Mouse (Mus musculus): Measurements from ENCODE around the gene Raver2. TPM values are rescaled to one million over a fixed set of nuclear protein-coding genes. Genes with fewer than 3 reads are reported as not detected.
"Not testable (repeated sequence)": the region's sequence is repeated elsewhere in the genome, so short reads cannot be mapped to it uniquely, and the experiment has no call there.

Raver2 gene
- polyA plus RNA-seq, 1 experiment from 2014 or later, result 6.2 TPM

DNA sequence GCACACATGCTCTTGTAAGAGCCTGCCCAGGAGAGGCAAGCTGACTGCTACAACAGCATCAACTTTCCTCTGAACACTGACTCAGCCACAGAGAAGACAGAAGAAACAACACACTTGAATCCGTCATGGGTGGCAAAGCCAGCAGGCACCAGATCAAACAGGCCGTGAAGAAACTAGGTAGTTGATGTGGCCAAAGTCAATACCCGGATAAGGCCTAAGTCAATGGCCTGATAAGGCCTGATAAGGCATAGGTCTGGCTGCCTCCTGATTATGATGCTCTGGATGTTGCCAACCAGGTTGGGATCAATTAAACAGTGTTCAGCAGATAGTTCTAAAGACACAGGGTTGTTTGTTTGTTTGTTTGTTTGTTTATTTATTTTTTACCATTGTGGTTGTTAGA, 17.3 kb downstream of the Raver2 start:
- Histone ChIP-seq H3K9ac (no peak overlapping the region), H3K9me3 (ENCODE audit: control insufficient read depth, low read length) (no peaks in the 10 kb centered on the region), H3K4me3 (replicated peaks; ENCODE audit: low read length) (no peak overlapping the region), H3K36me3 (replicated peaks; ENCODE audit: control insufficient read depth, insufficient read depth) (no peaks in the 10 kb centered on the region), H3K27me3 (ENCODE audit: control insufficient read depth, insufficient read depth, low read length) (no peaks in the 10 kb centered on the region), H3K4me1 (replicated peaks; ENCODE audit: control insufficient read depth, insufficient read depth, low read length) (0 out of 2 replicates have a peak, but pooled peaks cover 6% of the 10 kb centered on the region), H3K4me2 (replicated peaks) (no peak overlapping the region), H3K27ac (no peak overlapping the region)
- no peak for ATAC-seq (ENCODE audit: low FRiP score)
- no peak for DNase-seq (ENCODE audit: low spot score)
- WGBS, result 95% methylated on average over 3 of the region's 3 CpGs

DNA sequence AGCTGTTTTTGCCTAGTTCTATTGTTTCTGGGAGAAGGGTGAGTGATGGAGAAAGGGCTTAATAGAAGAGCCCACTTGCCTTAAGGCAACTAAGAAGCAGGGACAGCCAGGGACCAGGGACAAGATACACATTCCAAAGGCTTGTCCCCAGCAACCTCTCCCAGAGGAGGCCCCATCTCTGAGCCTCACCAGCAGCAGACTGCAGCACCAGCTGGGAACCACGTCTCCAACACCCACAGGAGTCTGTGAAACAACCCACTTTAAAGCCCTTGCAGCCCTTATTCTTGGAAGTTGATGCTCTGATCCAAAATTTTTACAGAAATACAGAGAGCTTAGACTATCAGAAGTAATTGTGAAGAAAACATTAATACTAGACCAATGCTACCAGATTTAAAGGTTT, 18.9 kb downstream of the Raver2 start:
- H3K27me3 ChIP-seq (ENCODE audit: control insufficient read depth, insufficient read depth, low read length), result no peaks in the 10 kb centered on the region
- H3K27ac ChIP-seq, result no peak overlapping the region
- H3K36me3 ChIP-seq (replicated peaks; ENCODE audit: control insufficient read depth, insufficient read depth), result no peaks in the 10 kb centered on the region
- no peak overlapping the region for H3K4me3 ChIP-seq (replicated peaks; ENCODE audit: low read length)
- DNase-seq (ENCODE audit: low spot score) (no peak), ATAC-seq (ENCODE audit: low FRiP score) (no peak)
- H3K4me1 ChIP-seq (replicated peaks; ENCODE audit: control insufficient read depth, insufficient read depth, low read length), result 0 out of 2 replicates have a peak, but pooled peaks cover 1% of the 10 kb centered on the region
- H3K9ac ChIP-seq, result no peak overlapping the region
- H3K9me3 ChIP-seq (ENCODE audit: control insufficient read depth, low read length), result no peaks in the 10 kb centered on the region
- H3K4me2 ChIP-seq (replicated peaks), result no peak overlapping the region
- WGBS, result 27% methylated on average over 1 of the region's 1 CpGs

DNA sequence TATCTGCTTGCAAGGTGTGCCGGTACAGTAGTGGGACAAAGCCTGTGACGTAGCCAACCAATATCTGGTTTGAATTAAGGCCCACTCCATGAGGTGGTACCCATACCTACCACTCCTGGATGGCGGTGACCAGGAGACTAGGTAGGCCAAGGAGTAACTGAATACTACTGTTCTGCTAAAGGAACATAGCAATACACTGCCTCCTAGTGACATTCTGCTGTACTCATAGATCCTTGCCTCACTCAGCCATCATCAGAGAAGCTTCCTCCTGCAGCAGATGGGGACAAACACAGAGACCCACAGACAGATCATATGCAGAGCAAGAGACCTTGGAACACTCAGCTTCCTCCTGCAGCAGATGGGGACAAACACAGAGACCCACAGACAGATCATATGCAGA, 21.8 kb downstream of the Raver2 start:
- not testable (repeated sequence) for ATAC-seq (ENCODE audit: low FRiP score); H3K27ac ChIP-seq; H3K27me3 ChIP-seq (ENCODE audit: control insufficient read depth, insufficient read depth, low read length); H3K4me2 ChIP-seq (replicated peaks); H3K9ac ChIP-seq; H3K4me1 ChIP-seq (replicated peaks; ENCODE audit: control insufficient read depth, insufficient read depth, low read length); H3K9me3 ChIP-seq (ENCODE audit: control insufficient read depth, low read length); H3K36me3 ChIP-seq (replicated peaks; ENCODE audit: control insufficient read depth, insufficient read depth); DNase-seq (ENCODE audit: low spot score); H3K4me3 ChIP-seq (replicated peaks; ENCODE audit: low read length)
- 97% methylated on average over 3 of the region's 3 CpGs for WGBS

DNA sequence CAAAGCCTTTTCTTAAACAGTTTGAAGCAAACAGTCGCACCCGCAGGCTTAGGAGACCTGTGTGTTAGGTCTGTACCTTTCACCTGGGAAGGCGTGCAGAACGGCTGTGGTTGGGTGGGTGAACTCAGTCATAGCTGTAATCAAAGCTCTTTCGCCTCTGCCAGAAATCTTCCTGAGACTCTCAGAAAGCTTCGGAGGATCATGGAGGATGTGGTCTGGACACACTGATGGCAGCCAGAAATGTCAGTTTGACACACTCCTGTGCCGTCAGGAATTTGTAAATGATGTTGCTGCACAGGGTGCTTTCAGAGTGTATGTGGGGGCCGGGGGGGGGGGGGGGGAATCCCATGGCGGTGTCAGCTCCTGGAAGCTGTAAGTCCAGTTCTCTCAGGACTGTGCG, 24.5 kb downstream of the Raver2 start:
- no peaks in the 10 kb centered on the region for H3K36me3 ChIP-seq (replicated peaks; ENCODE audit: control insufficient read depth, insufficient read depth)
- WGBS, result 76% methylated on average over 10 of the region's 10 CpGs
- DNase-seq (ENCODE audit: low spot score) (no peak), ATAC-seq (ENCODE audit: low FRiP score) (no peak)
- H3K4me3 ChIP-seq (replicated peaks; ENCODE audit: low read length), result no peak overlapping the region
- H3K9ac ChIP-seq, result no peak overlapping the region
- no peaks in the 10 kb centered on the region for H3K9me3 ChIP-seq (ENCODE audit: control insufficient read depth, low read length)
- no peaks in the 10 kb centered on the region for H3K4me1 ChIP-seq (replicated peaks; ENCODE audit: control insufficient read depth, insufficient read depth, low read length)
- no peak overlapping the region for H3K27ac ChIP-seq
- H3K4me2 ChIP-seq (replicated peaks), result no peak overlapping the region
- no peaks in the 10 kb centered on the region for H3K27me3 ChIP-seq (ENCODE audit: control insufficient read depth, insufficient read depth, low read length)

DNA sequence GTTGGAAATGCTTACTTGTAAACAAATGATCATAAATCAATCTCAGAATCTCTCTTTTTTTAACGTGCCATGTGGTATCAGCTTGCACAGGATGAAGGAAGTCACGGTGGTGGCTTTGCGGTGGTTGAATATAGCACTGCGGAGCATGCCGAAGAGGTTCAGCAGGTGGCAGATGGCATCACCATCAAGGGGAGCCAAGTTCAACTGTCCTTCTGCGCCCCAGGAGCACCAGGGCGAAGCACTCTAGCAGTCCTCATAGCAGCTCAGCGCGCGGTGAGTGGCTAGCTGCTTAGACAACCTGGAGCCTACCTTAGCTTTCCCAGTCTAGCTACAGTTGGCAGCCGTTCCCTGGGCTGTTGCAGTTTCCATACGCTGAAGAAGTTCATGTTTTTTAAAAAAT, 38.3 kb downstream of the Raver2 start:
- ATAC-seq (ENCODE audit: low FRiP score) (no peak), DNase-seq (ENCODE audit: low spot score) (no peak)
- 92% methylated on average over 12 of the region's 12 CpGs for WGBS
- H3K27me3 ChIP-seq (ENCODE audit: control insufficient read depth, insufficient read depth, low read length), result no peaks in the 10 kb centered on the region
- no peak overlapping the region for H3K9ac ChIP-seq
- H3K4me1 ChIP-seq (replicated peaks; ENCODE audit: control insufficient read depth, insufficient read depth, low read length), result no peaks in the 10 kb centered on the region
- peaks cover 20% of the 10 kb centered on the region for H3K9me3 ChIP-seq (ENCODE audit: control insufficient read depth, low read length)
- H3K4me3 ChIP-seq (replicated peaks; ENCODE audit: low read length), result no peak overlapping the region
- peaks cover 22% of the 10 kb centered on the region; the same call in 1 of the 2 replicates for H3K36me3 ChIP-seq (replicated peaks; ENCODE audit: control insufficient read depth, insufficient read depth)
- H3K4me2 ChIP-seq (replicated peaks), result no peak overlapping the region
- H3K27ac ChIP-seq, result no peak overlapping the region

DNA sequence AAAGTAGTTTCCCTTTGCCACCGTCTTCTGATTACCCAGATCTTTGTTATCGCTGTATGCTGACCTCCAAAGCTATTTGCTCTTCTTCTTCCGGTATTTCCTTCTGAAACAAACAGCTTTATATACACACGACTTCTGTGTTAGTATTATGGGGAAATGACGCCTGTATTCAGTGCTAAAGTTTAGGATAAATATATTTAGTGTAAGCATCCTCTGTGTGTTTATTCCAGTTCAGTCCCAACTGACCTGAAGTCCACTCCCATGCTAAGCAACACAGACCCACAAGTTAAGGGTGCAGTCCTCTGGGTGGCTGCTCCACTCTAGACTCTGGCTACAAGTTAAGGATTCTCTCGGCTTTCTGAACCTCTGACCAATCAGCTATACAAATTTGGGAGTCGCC, 52.2 kb downstream of the Raver2 start:
- Histone ChIP-seq H3K9me3 (ENCODE audit: control insufficient read depth, low read length) (no peaks in the 10 kb centered on the region), H3K27ac (no peak overlapping the region), H3K4me1 (replicated peaks; ENCODE audit: control insufficient read depth, insufficient read depth, low read length) (no peaks in the 10 kb centered on the region), H3K4me2 (replicated peaks) (no peak overlapping the region), H3K4me3 (replicated peaks; ENCODE audit: low read length) (no peak overlapping the region), H3K27me3 (ENCODE audit: control insufficient read depth, insufficient read depth, low read length) (no peaks in the 10 kb centered on the region), H3K36me3 (replicated peaks; ENCODE audit: control insufficient read depth, insufficient read depth) (no peaks in the 10 kb centered on the region), H3K9ac (no peak overlapping the region)
- no peak for ATAC-seq (ENCODE audit: low FRiP score)
- 90% methylated on average over 7 of the region's 7 CpGs for WGBS
- no peak for DNase-seq (ENCODE audit: low spot score)

DNA sequence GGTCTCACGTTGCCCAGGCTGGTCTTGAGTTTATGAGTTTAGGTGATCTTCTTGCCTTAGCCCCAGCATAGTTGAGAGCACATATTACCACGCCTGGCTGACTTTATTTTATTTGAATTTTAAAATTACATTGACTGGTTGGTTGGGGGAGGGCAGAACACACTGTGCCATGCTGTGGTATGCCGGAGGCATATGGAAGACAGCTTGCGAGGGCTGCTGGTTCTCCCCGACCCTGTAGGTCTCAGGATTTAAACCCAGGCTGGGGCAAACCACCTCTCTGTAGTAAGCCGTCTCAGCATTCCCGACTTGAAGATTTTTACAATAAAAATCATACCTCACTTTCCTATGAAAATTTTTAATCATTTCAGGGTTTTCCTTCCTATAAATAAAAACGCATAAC, 66.2 kb downstream of the Raver2 start:
- Histone ChIP-seq H3K27ac (no peak overlapping the region), H3K4me1 (replicated peaks; ENCODE audit: control insufficient read depth, insufficient read depth, low read length) (no peaks in the 10 kb centered on the region; the same call in 1 of the 2 replicates), H3K36me3 (replicated peaks; ENCODE audit: control insufficient read depth, insufficient read depth) (no peaks in the 10 kb centered on the region), H3K27me3 (ENCODE audit: control insufficient read depth, insufficient read depth, low read length) (no peaks in the 10 kb centered on the region), H3K4me2 (replicated peaks) (no peak overlapping the region), H3K9ac (no peak overlapping the region), H3K9me3 (ENCODE audit: control insufficient read depth, low read length) (no peaks in the 10 kb centered on the region), H3K4me3 (replicated peaks; ENCODE audit: low read length) (no peak overlapping the region)
- no peak for ATAC-seq (ENCODE audit: low FRiP score)
- 72% methylated on average over 8 of the region's 8 CpGs for WGBS
- no peak for DNase-seq (ENCODE audit: low spot score)

DNA sequence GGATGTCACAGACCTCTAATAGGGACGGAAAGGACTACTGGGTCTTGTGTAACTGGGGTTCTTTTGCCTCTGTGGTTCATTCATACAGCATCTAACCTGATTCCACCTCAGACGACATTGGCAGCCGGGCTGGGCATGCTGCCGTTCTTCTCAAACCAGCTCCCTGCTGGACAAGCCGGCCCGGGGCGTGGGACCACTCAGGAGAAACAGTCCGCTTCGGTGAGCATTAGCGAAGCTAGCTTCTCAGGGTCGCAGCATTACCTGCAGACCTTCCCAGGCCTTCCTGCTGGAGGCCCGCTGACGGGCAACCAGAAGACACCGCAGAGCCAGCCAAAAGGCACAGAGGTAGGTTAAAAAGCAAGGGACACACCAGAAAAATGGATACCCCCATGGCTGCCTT, 67.1 kb downstream of the Raver2 start:
- ATAC-seq (ENCODE audit: low FRiP score), result no peak
- no peaks in the 10 kb centered on the region for H3K36me3 ChIP-seq (replicated peaks; ENCODE audit: control insufficient read depth, insufficient read depth)
- H3K27me3 ChIP-seq (ENCODE audit: control insufficient read depth, insufficient read depth, low read length), result no peaks in the 10 kb centered on the region
- no peak overlapping the region for H3K4me3 ChIP-seq (replicated peaks; ENCODE audit: low read length)
- no peaks in the 10 kb centered on the region; the same call in 1 of the 2 replicates for H3K4me1 ChIP-seq (replicated peaks; ENCODE audit: control insufficient read depth, insufficient read depth, low read length)
- no peak overlapping the region for H3K4me2 ChIP-seq (replicated peaks)
- no peak for DNase-seq (ENCODE audit: low spot score)
- 93% methylated on average over 14 of the region's 14 CpGs for WGBS
- H3K9me3 ChIP-seq (ENCODE audit: control insufficient read depth, low read length), result no peaks in the 10 kb centered on the region
- no peak overlapping the region for H3K27ac ChIP-seq
- H3K9ac ChIP-seq, result no peak overlapping the region

DNA sequence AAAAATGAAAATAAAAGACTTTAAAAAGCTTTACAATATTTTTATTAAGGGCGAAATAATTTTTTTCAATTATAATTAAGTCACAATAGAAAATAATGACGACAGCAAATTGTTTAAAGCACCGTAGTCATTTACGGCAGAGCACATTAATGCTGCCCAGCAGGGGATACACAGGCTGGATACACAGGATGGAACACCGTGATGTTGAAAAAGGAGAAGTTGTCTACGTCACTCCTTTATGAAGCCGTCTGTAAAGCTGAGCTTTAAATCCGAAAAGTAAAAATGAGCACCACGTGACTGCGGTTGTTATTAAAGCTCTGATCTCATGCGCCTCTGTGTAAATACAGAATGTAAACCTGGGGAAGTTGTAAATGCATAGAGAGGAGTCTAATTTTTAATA, 69.2 kb downstream of the Raver2 start:
- Histone ChIP-seq H3K4me2 (replicated peaks) (no peak overlapping the region), H3K36me3 (replicated peaks; ENCODE audit: control insufficient read depth, insufficient read depth) (no peaks in the 10 kb centered on the region), H3K9me3 (ENCODE audit: control insufficient read depth, low read length) (no peaks in the 10 kb centered on the region), H3K4me3 (replicated peaks; ENCODE audit: low read length) (no peak overlapping the region), H3K27me3 (ENCODE audit: control insufficient read depth, insufficient read depth, low read length) (no peaks in the 10 kb centered on the region), H3K9ac (no peak overlapping the region; the same call in 1 of the 2 replicates), H3K27ac (no peak overlapping the region), H3K4me1 (replicated peaks; ENCODE audit: control insufficient read depth, insufficient read depth, low read length) (no peaks in the 10 kb centered on the region; the same call in 1 of the 2 replicates)
- DNase-seq (ENCODE audit: low spot score) (no peak), ATAC-seq (ENCODE audit: low FRiP score) (no peak)
- WGBS, result 77% methylated on average over 11 of the region's 11 CpGs

DNA sequence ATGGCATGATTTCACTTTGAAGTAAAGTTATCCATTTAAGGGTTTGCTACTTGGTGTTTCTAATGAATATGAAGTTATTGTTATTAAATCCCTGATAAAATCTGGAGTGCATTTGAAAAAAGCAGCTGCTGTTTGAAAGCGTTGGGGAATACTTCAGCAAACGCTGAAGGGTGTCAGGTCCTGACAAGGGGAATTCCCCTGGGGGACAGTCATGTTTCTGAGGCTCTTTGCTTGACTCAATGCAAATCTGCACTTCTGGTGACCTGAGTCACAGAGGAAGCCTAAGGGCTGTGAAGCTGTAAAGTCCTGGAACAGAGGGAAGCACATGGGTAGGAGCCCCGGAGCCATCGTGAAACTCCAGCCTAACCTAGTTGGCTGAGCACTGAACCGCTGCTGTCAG, 73.0 kb downstream of the Raver2 start:
- no peak for DNase-seq (ENCODE audit: low spot score)
- Histone ChIP-seq H3K4me1 (replicated peaks; ENCODE audit: control insufficient read depth, insufficient read depth, low read length) (peaks cover 5% of the 10 kb centered on the region; the same call in 1 of the 2 replicates), H3K4me2 (replicated peaks) (no peak overlapping the region), H3K36me3 (replicated peaks; ENCODE audit: control insufficient read depth, insufficient read depth) (no peaks in the 10 kb centered on the region), H3K27ac (no peak overlapping the region), H3K27me3 (ENCODE audit: control insufficient read depth, insufficient read depth, low read length) (no peaks in the 10 kb centered on the region), H3K9ac (no peak overlapping the region), H3K9me3 (ENCODE audit: control insufficient read depth, low read length) (no peaks in the 10 kb centered on the region), H3K4me3 (replicated peaks; ENCODE audit: low read length) (no peak overlapping the region)
- 78% methylated on average over 5 of the region's 5 CpGs for WGBS
- ATAC-seq (ENCODE audit: low FRiP score), result no peak
